Mouse (Mus musculus): ENCODE measurements around the gene Rc3h2.

Gene Rc3h2

GRCm38 (mm10) chr2:37422306-37423304 lies at the start of gene Rc3h2:
TSS of gene Rc3h2 (minus strand) at chr2:37422903.
- peak; percentile 92 to 93 for DNase-seq

DNA sequence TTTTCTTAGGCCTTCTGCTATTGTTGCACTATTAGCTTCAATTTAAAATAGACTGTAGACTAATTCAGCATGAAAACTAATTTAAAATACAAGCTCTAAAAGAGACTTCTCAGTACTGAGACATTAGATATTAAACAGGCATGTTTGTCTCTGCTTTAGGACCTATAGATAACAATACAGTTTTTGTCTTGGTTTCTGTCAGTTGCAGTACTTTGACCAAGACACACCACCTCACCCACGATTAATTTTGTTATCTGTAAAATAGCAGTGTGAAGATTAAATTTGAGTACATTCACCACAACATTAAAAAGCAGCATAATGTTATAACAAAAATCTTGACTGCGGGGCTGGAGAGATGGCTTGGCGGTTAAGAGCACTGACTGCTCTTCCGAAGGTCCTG lies 43.6 kb upstream of the Rc3h2 start:
- no peak for DNase-seq

- no peak for DNase-seq
These were observed 38.0 kb upstream of the Rc3h2 start for GRCm38 (mm10) chr2:37460707-37461106.

DNA sequence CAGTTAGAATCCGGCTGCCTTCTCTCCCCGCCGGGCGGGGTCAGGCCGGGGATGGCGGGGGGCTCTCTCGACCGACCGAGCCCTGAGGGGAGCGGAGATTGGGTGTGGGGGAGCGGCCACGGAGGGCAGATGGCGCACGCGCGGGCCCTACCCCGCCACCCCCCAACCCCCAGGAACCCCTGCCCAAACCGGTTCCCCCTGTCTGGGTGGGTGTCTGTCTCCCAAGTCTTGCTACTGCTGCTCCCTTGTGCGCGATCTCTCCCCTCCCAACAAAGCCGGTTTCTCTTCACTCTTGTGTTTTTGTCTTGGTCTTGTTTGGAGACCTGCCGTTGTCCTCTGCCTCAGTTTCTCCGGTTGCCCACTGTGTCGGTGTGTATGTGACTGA lies 29.7 kb upstream of the Rc3h2 start:
- no peak for DNase-seq

- DNase-seq, result peak; percentile 90 to 95
These were observed 29.1 kb upstream of the Rc3h2 start for GRCm38 (mm10) chr2:37451667-37452375.

DNA sequence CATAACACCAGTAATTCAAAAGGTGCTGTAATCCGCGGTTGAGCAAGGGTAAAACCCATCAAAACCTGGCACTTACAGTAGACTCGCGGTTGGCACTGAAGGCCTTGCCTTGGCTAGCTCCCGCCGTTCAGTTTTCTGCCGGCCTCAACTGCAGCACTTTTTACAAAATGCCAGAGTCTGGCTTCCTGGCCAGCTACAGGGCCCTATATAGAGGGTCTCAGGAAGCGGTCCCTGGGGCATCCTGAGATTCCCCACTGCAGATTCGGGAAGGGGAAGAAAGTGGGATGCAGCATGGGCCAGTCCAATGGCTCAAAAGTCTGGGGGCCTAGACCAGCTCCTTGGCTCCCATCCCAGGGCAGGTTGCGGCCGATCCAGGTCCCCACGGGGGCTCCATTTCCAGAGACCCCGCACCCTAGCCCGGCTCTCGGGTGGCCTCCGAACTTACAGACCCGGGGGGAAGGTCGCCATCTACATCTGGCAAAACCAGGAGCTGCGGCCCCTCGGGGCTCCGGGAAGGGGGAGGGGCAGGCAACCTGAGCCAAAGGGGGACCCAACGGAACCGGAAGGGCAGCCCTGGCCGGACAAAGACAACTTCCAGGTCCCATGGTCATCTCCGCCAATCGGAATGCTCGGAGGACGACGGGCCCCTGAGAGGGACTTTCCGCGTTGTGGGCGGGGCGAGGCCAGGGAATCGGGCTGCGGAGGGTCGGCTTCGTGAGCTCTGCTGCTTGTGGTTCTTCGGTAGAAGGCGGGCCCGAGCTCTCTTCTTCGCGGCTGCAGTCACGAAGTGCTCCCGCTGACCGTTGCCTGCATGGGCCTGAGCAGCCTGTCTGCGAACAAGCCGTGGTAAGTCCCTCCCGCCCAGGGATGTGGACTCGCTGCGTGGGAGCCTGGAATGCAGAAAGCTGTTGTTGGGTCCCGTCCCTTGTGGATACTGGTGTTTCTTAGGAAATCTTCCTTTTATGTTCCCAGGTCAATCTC lies 20.2 kb upstream of the Rc3h2 start, which contains the start of the genes Zbtb26, Zbtb6 and Rabgap1:
TSS of gene Zbtb26 (minus strand) at position 525 of the 981 bp plus-strand sequence.
TSS of gene Zbtb6 (minus strand) at position 561 of the 981 bp plus-strand sequence.
TSS of gene Rabgap1 (plus strand) at position 669 of the 981 bp plus-strand sequence.
- peak; percentile 97 for DNase-seq

DNA sequence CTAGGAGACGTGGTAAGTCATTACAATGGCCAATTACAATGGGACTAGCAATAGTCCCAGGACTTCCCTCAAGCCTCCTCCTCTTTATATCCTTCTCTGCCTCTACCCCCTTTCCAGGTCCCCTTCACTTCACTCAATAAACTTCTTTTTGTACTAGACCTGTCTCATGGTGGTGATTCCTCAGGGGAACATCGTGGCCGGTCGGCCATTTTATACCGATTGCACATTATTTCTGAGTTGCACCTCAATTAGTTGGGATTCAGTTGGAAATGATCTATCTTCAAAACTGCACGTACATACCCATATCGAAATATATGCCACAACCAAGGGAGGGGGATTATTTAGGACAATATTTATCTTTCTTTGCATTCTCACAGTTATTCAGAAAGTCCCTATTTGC lies 8.9 kb upstream of the Rc3h2 start:
- DNase-seq, result no peak

GRCm38 (mm10) chr2:37430593-37431464 lies 8.1 kb upstream of the Rc3h2 start:
- DNase-seq, result peak; percentile 78 to 82

DNA sequence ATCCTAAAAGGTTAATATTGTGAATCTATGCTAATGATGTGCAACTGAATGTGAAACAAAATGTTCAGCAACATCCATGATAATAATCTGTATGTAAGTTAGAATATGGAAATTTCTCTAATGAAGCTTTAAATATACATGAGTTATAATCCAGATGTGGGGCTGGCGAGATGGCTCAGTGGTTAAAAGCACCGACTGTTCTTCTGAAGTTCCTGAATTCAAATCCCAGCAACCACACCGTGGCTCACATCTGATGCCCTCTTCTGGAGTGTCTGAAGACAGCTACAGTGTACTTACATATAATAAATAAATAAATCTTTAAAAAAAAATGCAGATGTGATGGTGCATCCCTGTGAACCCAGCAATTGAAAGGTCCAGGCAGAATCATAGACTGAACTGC lies 968 bp upstream of the Rc3h2 start:
- no peak for DNase-seq

GRCm38 (mm10) chr2:37421903-37422302 lies 800 bp downstream of the Rc3h2 start:
- no peak for DNase-seq

- DNase-seq, result no peak
These were observed 27.2 kb downstream of the Rc3h2 start for GRCm38 (mm10) chr2:37395539-37395938.

- no peak for DNase-seq
These were observed 39.8 kb downstream of the Rc3h2 start for GRCm38 (mm10) chr2:37382921-37383320.

DNA sequence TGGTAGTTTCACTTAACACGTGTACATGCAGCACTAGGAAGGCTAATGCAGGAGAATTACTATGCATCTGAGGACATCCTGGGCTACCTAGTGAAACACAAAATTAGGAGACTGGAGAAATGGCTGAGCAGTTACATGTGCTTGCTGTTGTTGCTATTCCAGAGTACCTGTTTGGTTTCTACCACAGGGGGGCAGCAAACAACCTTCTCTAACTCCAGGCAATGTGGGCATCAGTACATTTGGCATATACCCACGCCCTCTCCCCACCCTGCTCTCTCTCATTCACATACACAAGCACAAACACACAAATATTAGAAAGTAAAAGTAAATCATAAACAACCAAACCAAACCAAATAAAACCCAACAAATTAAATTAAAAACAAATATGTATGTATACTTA lies 42.5 kb downstream of the Rc3h2 start:
- peak; percentile 48 to 65 for DNase-seq

GRCm38 (mm10) chr2:37376018-37376417 lies 46.7 kb downstream of the Rc3h2 start:
- no peak for DNase-seq

- DNase-seq, result no peak
These were observed 52.1 kb downstream of the Rc3h2 start for GRCm38 (mm10) chr2:37370651-37371050.

- peak in 1 of 2 experiments; percentile 4 for DNase-seq
These were observed 62.8 kb downstream of the Rc3h2 start for GRCm38 (mm10) chr2:37359908-37360307.

- DNase-seq, result peak; percentile 84 to 89
These were observed 63.8 kb downstream of the Rc3h2 start, which contains the start of gene Pdcl for GRCm38 (mm10) chr2:37358633-37359540. TSS of gene Pdcl (minus strand) at chr2:37359332.

DNA sequence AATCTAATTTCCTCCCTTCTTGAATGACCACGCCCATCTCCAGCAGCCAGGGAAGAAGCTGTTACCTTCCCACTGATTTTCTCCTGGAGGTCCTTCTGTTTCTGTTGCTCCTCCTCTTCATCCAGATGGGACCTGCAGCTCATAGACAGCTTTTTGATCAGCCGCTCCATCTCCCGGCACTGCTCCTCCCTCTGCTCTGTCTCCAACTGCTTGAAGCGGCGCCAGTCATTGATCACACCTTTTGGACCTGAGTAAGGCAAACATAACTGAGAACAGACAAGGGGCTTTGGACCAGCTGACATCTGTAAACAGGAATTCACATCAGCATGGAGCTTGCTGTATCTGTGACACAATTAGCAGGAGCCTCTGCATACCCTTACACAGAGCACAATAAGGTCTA lies 67.1 kb downstream of the Rc3h2 start:
- DNase-seq, result no peak

DNA sequence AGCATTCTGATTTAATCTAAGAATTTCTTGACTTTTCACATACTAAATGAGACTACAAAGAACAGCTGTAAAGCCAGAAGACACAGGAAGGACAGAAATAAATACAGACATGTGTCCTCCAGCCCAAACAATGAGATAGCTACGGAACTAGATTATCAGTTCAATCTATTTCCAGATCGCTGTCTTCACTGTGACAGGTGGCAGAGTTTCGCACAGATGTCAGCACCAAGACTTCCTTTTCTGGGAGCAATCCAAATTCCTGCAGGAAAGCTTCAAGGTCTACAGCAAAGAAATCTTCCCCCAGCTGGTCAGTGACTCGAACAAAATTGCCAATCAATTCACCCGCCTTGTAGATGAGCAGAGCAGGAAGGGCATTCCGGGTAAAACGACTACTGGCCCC lies 71.0 kb downstream of the Rc3h2 start:
- DNase-seq, result no peak
